Mouse (Mus musculus) liver, embryonic 16.5 days (tissue): ENCODE results near the gene Loxl1. TPM values are rescaled to one million over a fixed set of nuclear protein-coding genes. Genes with fewer than 3 reads are reported as not detected.

ENCODE experiments used
- ATAC-seq: fragments of 200-750 bp; cut with Nextera tagmentation; 2 replicates; pipeline ENCODE4 v1.8.0; 2017; ENCODE audit warnings: low read depth, mild to moderate bottlenecking, moderate number of reproducible peaks, moderate library complexity
- H3K27ac ChIP-seq: fragments of 300-500 bp; sonication (generic); 2 replicates; pipeline ENCODE4 v1.5.1; 2014; ENCODE audit warnings: mild to moderate bottlenecking, low read length
- H3K27me3 ChIP-seq: fragments of 300-500 bp; sonication (generic); 2 replicates; pipeline ENCODE4 v1.6.1; 2014; ENCODE audit warnings: low read depth, low read length, mixed read lengths; ENCODE audit not compliant: control insufficient read depth, insufficient read depth
- H3K36me3 ChIP-seq: fragments of 300-500 bp; sonication (generic); 2 replicates; pipeline ENCODE4 v1.6.1; 2014; ENCODE audit warnings: mild to moderate bottlenecking; ENCODE audit not compliant: control insufficient read depth, insufficient read depth
- H3K4me1 ChIP-seq: fragments of 300-500 bp; sonication (generic); 2 replicates; pipeline ENCODE4 v1.6.1; 2014; ENCODE audit warnings: low read depth, low read length, mixed read lengths; ENCODE audit not compliant: control insufficient read depth
- H3K4me2 ChIP-seq: fragments of 300-500 bp; sonication (generic); 2 replicates; pipeline ENCODE4 v1.6.1; 2014; ENCODE audit warnings: low read depth, low read length, mixed read lengths
- H3K4me3 ChIP-seq: fragments of 300-500 bp; sonication (generic); 2 replicates; pipeline ENCODE4 v1.5.1; 2014; ENCODE audit warnings: low read depth, mild to moderate bottlenecking, low read length
- H3K9ac ChIP-seq: fragments of 300-500 bp; sonication (generic); 2 replicates; pipeline ENCODE4 v1.6.1; 2014; ENCODE audit warnings: low read depth, low read length
- H3K9me3 ChIP-seq: fragments of 300-500 bp; sonication (generic); replicated peaks from 2 replicates; pipeline ENCODE4 v1.6.1; 2016; ENCODE audit warnings: low read length; ENCODE audit not compliant: control insufficient read depth
- WGBS: fragments of 180-500 bp; shearing (Covaris S2); extraction: QIAGEN DNeasy Blood & Tissue Kit; methylation state at CpG from one replicate; pipeline ENCODE4 v1.1.7; 2014; ENCODE audit not compliant: insufficient replicate concordance; 5-methylcytosine and 5-hydroxymethylcytosine counted together
- polyA plus RNA-seq: library from polyadenylated mRNA; unstranded; fragments of >200 nt; fragmentation: Nextera tagmentation; extraction: Ambion mirVana; gene quantifications from 2 replicates; pipeline ENCODE4 v1.2.1, GENCODE M21; 2015

The Loxl1 gene
- polyA plus RNA-seq = 1.4 and 2.2 TPM in 2 replicates

DNA sequence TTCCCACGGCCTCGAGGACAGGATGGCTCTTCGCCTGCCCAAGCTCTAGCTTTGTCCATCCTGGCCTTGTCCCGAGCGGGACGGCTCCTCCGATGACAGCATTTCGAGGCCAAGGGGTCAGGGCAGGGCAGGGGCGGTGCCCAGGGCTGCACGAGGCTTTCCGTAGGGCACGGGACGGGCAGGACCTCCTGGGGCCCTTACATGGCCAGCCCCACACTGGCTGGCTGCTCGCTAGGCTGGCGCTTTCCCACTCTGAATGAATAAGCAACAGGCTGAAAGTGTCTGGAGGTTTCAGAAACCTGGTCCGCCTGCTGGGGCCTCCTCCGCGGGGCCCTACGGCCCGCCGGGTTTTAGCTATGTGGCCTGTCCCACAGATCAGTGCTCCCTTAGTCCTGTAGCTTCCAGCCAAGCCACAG lies at the start of gene Loxl1:
Gene Loxl1, minus strand, starts transcription at position 243 of the 416 bp plus-strand sequence.
- no peaks in the 10 kb centered on the region for H3K4me1 ChIP-seq
- H3K4me2 ChIP-seq = peak within 1 kb of the TSS; percentile 24
- H3K36me3 ChIP-seq = no peaks in the 10 kb centered on the region
- WGBS = 6% methylated on average over 21 of the region's 21 CpGs
- peaks cover 28% of the 10 kb centered on the region for H3K27me3 ChIP-seq
- no peak for ATAC-seq
- no peak within 1 kb of the TSS for H3K27ac ChIP-seq
- no peaks in the 10 kb centered on the region for H3K9me3 ChIP-seq
- H3K9ac ChIP-seq = no peak within 1 kb of the TSS
- peak within 1 kb of the TSS; percentile 36 for H3K4me3 ChIP-seq

DNA sequence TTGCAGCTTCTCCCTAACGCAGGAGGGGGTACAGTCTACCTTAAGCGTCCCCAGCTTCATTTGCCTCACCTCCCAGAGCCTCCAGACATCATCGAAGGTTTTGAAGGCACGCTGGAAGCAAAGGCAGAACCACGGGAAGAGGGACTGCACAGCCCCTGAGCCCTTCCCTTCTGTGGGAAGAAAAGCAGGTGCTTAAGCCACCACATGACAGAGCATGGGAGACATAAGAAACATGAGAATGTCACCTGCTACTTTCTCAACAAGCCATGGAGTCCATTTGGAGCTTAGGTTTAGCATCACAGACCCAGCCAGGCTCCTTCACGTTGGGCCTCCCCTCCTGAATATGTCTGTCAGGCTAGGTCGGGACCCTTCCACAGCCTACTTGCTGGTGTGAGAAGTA lies 49.0 kb upstream of the Loxl1 start:
- Histone ChIP-seq H3K9ac (no peak overlapping the region), H3K27me3 (no peaks in the 10 kb centered on the region), H3K4me3 (no peak overlapping the region), H3K27ac (no peak overlapping the region), H3K4me1 (no peaks in the 10 kb centered on the region), H3K9me3 (no peaks in the 10 kb centered on the region), H3K36me3 (no peaks in the 10 kb centered on the region), H3K4me2 (no peak overlapping the region)
- WGBS = 50% methylated on average over 7 of the region's 7 CpGs
- ATAC-seq = no peak

- 50% methylated on average over 1 of the region's 1 CpGs for WGBS
- ATAC-seq = no peak
These were observed 48.4 kb upstream of the Loxl1 start for GRCm38 (mm10) chr9:58361373-58361772.

GRCm38 (mm10) chr9:58355262-58356050 lies 42.5 kb upstream of the Loxl1 start:
- H3K27me3 ChIP-seq = no peaks in the 10 kb centered on the region
- H3K4me1 ChIP-seq = no peaks in the 10 kb centered on the region
- H3K4me2 ChIP-seq = no peak overlapping the region
- ATAC-seq = no peak
- H3K36me3 ChIP-seq = no peaks in the 10 kb centered on the region
- H3K4me3 ChIP-seq = no peak overlapping the region
- no peaks in the 10 kb centered on the region for H3K9me3 ChIP-seq
- H3K9ac ChIP-seq = no peak overlapping the region
- 28% methylated on average over 6 of the region's 6 CpGs for WGBS
- H3K27ac ChIP-seq = no peak overlapping the region

More at GRCm38 (mm10) chr9:58361373-58361772, 48.4 kb upstream of the Loxl1 start:
- H3K4me2 ChIP-seq = no peak overlapping the region
- no peak overlapping the region for H3K27ac ChIP-seq
- H3K27me3 ChIP-seq = no peaks in the 10 kb centered on the region
- H3K9me3 ChIP-seq = no peaks in the 10 kb centered on the region
- no peaks in the 10 kb centered on the region for H3K36me3 ChIP-seq
- no peak overlapping the region for H3K4me3 ChIP-seq
- no peaks in the 10 kb centered on the region for H3K4me1 ChIP-seq
- H3K9ac ChIP-seq = no peak overlapping the region

DNA sequence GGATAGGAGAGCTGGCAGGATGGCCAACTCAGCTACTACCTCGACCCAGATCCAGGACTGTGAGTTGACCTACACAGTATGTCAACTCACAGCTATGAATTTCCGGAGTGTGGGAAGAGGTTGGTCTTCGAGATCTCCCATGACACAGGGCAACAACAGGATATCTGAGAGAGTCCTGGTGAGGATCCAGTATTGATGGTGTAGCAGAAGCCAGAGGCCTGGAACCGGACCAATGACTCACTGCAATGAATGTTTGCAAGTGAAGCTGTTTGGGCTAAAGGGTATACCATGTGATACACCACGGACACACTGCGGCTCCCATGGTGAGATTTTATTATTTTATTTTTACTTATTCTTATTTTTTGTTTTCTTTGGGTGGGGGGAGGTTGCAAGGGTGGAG lies 41.7 kb upstream of the Loxl1 start:
- WGBS = 56% methylated on average over 6 of the region's 6 CpGs
- H3K27me3 ChIP-seq = no peaks in the 10 kb centered on the region
- no peak overlapping the region for H3K9ac ChIP-seq
- H3K4me2 ChIP-seq = no peak overlapping the region
- H3K36me3 ChIP-seq = no peaks in the 10 kb centered on the region
- H3K9me3 ChIP-seq = no peaks in the 10 kb centered on the region
- no peaks in the 10 kb centered on the region for H3K4me1 ChIP-seq
- H3K27ac ChIP-seq = no peak overlapping the region
- ATAC-seq = no peak
- no peak overlapping the region for H3K4me3 ChIP-seq

DNA sequence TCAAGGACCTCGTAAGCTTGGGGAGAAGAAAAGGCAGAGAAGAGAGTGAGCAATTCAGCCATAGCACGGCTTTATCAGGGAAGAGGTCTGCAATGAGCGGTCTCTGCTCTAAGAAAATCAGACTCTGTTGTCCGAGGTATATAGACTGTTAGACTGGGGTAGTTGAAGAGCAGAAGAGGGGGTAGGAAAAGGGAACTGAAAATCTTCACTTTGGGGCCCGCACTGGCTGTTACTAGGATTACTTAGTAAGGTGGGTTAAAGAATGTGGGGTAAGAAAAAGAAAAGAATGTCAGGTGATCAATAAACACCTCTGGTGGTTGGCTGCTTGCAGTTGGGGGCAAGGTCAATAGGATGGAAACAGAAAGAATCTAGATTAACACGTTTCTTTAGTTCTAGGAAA lies 40.2 kb upstream of the Loxl1 start:
- no peaks in the 10 kb centered on the region for H3K36me3 ChIP-seq
- H3K4me1 ChIP-seq = no peaks in the 10 kb centered on the region
- 57% methylated on average over 6 of the region's 6 CpGs for WGBS
- no peak for ATAC-seq
- no peak overlapping the region for H3K27ac ChIP-seq
- H3K4me3 ChIP-seq = no peak overlapping the region
- no peaks in the 10 kb centered on the region for H3K27me3 ChIP-seq
- no peaks in the 10 kb centered on the region for H3K9me3 ChIP-seq
- H3K4me2 ChIP-seq = no peak overlapping the region
- no peak overlapping the region for H3K9ac ChIP-seq

DNA sequence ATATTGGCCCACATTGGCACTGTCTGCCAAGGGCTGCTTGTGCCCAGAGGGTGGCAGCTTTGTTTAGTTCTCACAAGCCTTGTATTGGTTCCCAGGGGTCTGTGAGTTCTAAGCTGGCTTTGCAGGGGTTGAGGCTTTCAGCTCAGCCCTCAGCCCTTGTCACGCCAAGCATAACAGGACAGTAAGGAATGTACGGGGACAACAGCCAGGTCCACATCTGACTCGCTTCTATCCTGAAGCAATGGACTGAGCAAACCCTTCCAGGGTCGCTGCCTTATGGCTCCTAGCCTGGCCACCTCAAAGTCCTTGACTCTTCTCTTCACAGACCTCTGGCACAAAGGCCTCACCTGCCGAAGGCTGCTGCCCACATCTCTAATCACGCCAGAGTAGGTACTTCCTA lies 34.8 kb upstream of the Loxl1 start:
- no peaks in the 10 kb centered on the region for H3K27me3 ChIP-seq
- no peaks in the 10 kb centered on the region for H3K4me1 ChIP-seq
- WGBS = 61% methylated on average over 6 of the region's 6 CpGs
- no peak overlapping the region for H3K27ac ChIP-seq
- no peaks in the 10 kb centered on the region for H3K9me3 ChIP-seq
- ATAC-seq = no peak
- H3K4me3 ChIP-seq = no peak overlapping the region
- H3K36me3 ChIP-seq = no peaks in the 10 kb centered on the region
- H3K4me2 ChIP-seq = no peak overlapping the region
- no peak overlapping the region for H3K9ac ChIP-seq

GRCm38 (mm10) chr9:58346498-58346897 lies 33.5 kb upstream of the Loxl1 start:
- no peaks in the 10 kb centered on the region for H3K27me3 ChIP-seq
- no peak overlapping the region for H3K27ac ChIP-seq
- no peak overlapping the region for H3K4me3 ChIP-seq
- ATAC-seq = no peak
- no peaks in the 10 kb centered on the region for H3K9me3 ChIP-seq
- H3K4me1 ChIP-seq = no peaks in the 10 kb centered on the region
- 39% methylated on average over 10 of the region's 10 CpGs for WGBS
- no peak overlapping the region for H3K9ac ChIP-seq
- no peaks in the 10 kb centered on the region for H3K36me3 ChIP-seq
- H3K4me2 ChIP-seq = no peak overlapping the region

DNA sequence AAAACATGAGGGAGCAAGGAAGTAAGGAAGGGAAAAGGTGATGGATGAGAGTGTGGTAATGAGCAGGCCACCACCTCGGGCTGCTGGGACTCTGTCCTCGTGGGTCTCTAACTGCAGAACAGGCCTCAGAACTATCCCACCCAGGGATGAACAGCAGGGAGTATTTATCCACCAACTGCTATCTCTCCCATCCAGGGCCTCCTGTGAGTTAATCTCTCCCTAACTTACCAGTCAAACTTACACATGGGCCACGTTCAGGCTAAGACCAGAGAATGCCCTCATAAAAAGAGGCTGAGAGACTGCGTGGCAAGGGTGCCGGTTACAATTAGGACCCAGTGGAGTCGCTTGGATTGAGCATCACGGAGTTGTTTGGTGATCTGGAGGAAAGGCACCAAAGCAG lies 33.0 kb upstream of the Loxl1 start:
- Histone ChIP-seq H3K36me3 (no peaks in the 10 kb centered on the region), H3K27me3 (no peaks in the 10 kb centered on the region), H3K4me3 (no peak overlapping the region), H3K9ac (no peak overlapping the region), H3K27ac (no peak overlapping the region), H3K9me3 (no peaks in the 10 kb centered on the region), H3K4me2 (no peak overlapping the region), H3K4me1 (no peaks in the 10 kb centered on the region)
- no peak for ATAC-seq
- WGBS = 34% methylated on average over 7 of the region's 7 CpGs
